Mouse (Mus musculus) ES-E14 (cell line): ENCODE results near the gene Ehbp1l1.

Source experiments
- CHD2 ChIP-seq: IDR thresholded peaks from 2 replicates; pipeline ENCODE4 v1.6.1; 2014; ENCODE audit warnings: mild to moderate bottlenecking, low read depth, low read length, inconsistent platforms
- HCFC1 ChIP-seq: IDR thresholded peaks from 2 replicates; pipeline ENCODE4 v1.6.1; 2012; ENCODE audit warnings: low read length, inconsistent platforms, borderline replicate concordance; ENCODE audit not compliant: insufficient read depth
- MAFK ChIP-seq: IDR thresholded peaks from 2 replicates; pipeline ENCODE4 v1.6.1; 2014; ENCODE audit warnings: mild to moderate bottlenecking, low read depth, low read length, inconsistent platforms; ENCODE audit not compliant: insufficient read depth
- ZC3H11A ChIP-seq: IDR thresholded peaks from 2 replicates; pipeline ENCODE4 v1.6.1; 2012; ENCODE audit warnings: low read depth, mild to moderate bottlenecking, inconsistent platforms, low read length, borderline replicate concordance
- ZNF384 ChIP-seq: IDR thresholded peaks from 2 replicates; pipeline ENCODE4 v1.6.1; 2012; ENCODE audit warnings: low read depth, low read length, inconsistent platforms

GRCm38 (mm10) chr19:5751742-5752141, 25.6 kb upstream of the Ehbp1l1 start:
- TF ChIP-seq CHD2 (no peak), ZNF384 (no peak), ZC3H11A (no peak), MAFK (no peak), HCFC1 (no peak)
